Mouse (Mus musculus) stomach, embryonic 14.5 days (tissue): ENCODE results near the gene Gusb. TPM values are rescaled to one million over a fixed set of nuclear protein-coding genes. Genes with fewer than 3 reads are reported as not detected.

ENCODE experiments used
- ATAC-seq: fragments of 200-750 bp; cut with Nextera tagmentation; 2 replicates; pipeline ENCODE4 v1.8.0; 2017; ENCODE audit warnings: low read depth, moderate TSS enrichment; ENCODE audit not compliant: insufficient number of reproducible peaks, insufficient read depth, low FRiP score
- H3K27ac ChIP-seq: fragments of 300-500 bp; sonication (generic); 2 replicates; pipeline ENCODE4 v1.5.1; 2014; ENCODE audit warnings: mild to moderate bottlenecking, low read length, moderate library complexity, mixed read lengths
- H3K27me3 ChIP-seq: fragments of 300-500 bp; sonication (generic); 2 replicates; pipeline ENCODE4 v1.6.1; 2014; ENCODE audit warnings: low read length, control low read depth, mixed read lengths; ENCODE audit not compliant: control insufficient read depth, insufficient read depth
- H3K36me3 ChIP-seq: fragments of 300-500 bp; sonication (generic); 2 replicates; pipeline ENCODE4 v1.6.1; 2014; ENCODE audit warnings: mild to moderate bottlenecking, control low read depth, low read length, moderate library complexity, mixed read lengths; ENCODE audit not compliant: control insufficient read depth, insufficient read depth
- H3K4me1 ChIP-seq: fragments of 300-500 bp; sonication (generic); 2 replicates; pipeline ENCODE4 v1.6.1; 2014; ENCODE audit warnings: low read length, control low read depth, mixed read lengths; ENCODE audit not compliant: control insufficient read depth, insufficient read depth
- H3K4me2 ChIP-seq: fragments of 300-500 bp; sonication (generic); replicated peaks from 2 replicates; pipeline ENCODE4 v1.6.1; 2014; ENCODE audit warnings: low read depth, low read length, control low read depth
- H3K4me3 ChIP-seq: fragments of 300-500 bp; sonication (generic); 2 replicates; pipeline ENCODE4 v1.5.1; 2014; ENCODE audit warnings: low read depth, low read length, control low read depth
- H3K9ac ChIP-seq: fragments of 300-500 bp; sonication (generic); replicated peaks from 2 replicates; pipeline ENCODE4 v1.6.1; 2014; ENCODE audit warnings: low read depth, mild to moderate bottlenecking, control low read depth, low read length, moderate library complexity, mixed read lengths
- H3K9me3 ChIP-seq: fragments of 300-500 bp; sonication (generic); 2 replicates; pipeline ENCODE4 v1.6.1; 2016; ENCODE audit warnings: low read depth, low read length, control low read depth; ENCODE audit not compliant: control insufficient read depth
- WGBS: fragments of 180-500 bp; shearing (Covaris S2); extraction: QIAGEN DNeasy Blood & Tissue Kit; methylation state at CpG from one replicate; pipeline ENCODE4 v1.1.7; 2014; 5-methylcytosine and 5-hydroxymethylcytosine counted together
- polyA plus RNA-seq: library from polyadenylated mRNA; unstranded; fragments of >200 nt; fragmentation: Nextera tagmentation; extraction: Ambion mirVana; gene quantifications from 2 replicates; pipeline ENCODE4 v1.2.1, GENCODE M21; 2014

Gusb gene
- 71.4 and 74.7 TPM in 2 replicates for polyA plus RNA-seq

GRCm38 (mm10) chr5:130002301-130003146 is at the start of gene Gusb:
Gene Gusb (minus strand): TSS chr5:130003049.
- ATAC-seq = peak; percentile 91
- Histone ChIP-seq H3K27me3 (no peaks in the 10 kb centered on the region), H3K9ac (peak within 1 kb of the TSS; percentile 70), H3K4me1 (peaks cover 4% of the 10 kb centered on the region; the same call in 1 of the 2 replicates), H3K9me3 (no peaks in the 10 kb centered on the region; the same call in 1 of the 2 replicates), H3K4me3 (peak within 1 kb of the TSS; percentile 59), H3K4me2 (peak within 1 kb of the TSS; percentile 76), H3K36me3 (peaks cover 5% of the 10 kb centered on the region; the same call in 1 of the 2 replicates), H3K27ac (peak within 1 kb of the TSS; percentile 80)
- WGBS = under 1% methylated on average over 39 of the region's 39 CpGs

- peaks cover 12% of the 10 kb centered on the region for H3K4me1 ChIP-seq
- ATAC-seq = no peak
- no peak overlapping the region for H3K9ac ChIP-seq
- no peak overlapping the region for H3K4me2 ChIP-seq
- no peaks in the 10 kb centered on the region for H3K27me3 ChIP-seq
- H3K36me3 ChIP-seq = peaks cover 3% of the 10 kb centered on the region
- 79% methylated on average over 5 of the region's 5 CpGs for WGBS
- no peak overlapping the region for H3K4me3 ChIP-seq
- H3K9me3 ChIP-seq = no peaks in the 10 kb centered on the region
- no peak overlapping the region for H3K27ac ChIP-seq
Measured at GRCm38 (mm10) chr5:130052510-130052909, 49.7 kb upstream of the Gusb start.

- peaks cover 12% of the 10 kb centered on the region for H3K4me1 ChIP-seq
- H3K9me3 ChIP-seq = no peaks in the 10 kb centered on the region
- H3K9ac ChIP-seq = no peak overlapping the region
- ATAC-seq = no peak
- no peak overlapping the region for H3K4me2 ChIP-seq
- no peak overlapping the region for H3K27ac ChIP-seq
- 83% methylated on average over 15 of the region's 15 CpGs for WGBS
- no peak overlapping the region for H3K4me3 ChIP-seq
- no peaks in the 10 kb centered on the region for H3K27me3 ChIP-seq
- H3K36me3 ChIP-seq = peaks cover 11% of the 10 kb centered on the region
Measured at GRCm38 (mm10) chr5:130051073-130051860, 48.4 kb upstream of the Gusb start.

- Histone ChIP-seq H3K9me3 (no peaks in the 10 kb centered on the region), H3K27me3 (no peaks in the 10 kb centered on the region), H3K4me1 (peaks cover 12% of the 10 kb centered on the region), H3K9ac (no peak overlapping the region), H3K27ac (no peak overlapping the region), H3K36me3 (peaks cover 11% of the 10 kb centered on the region), H3K4me3 (no peak overlapping the region), H3K4me2 (no peak overlapping the region)
- ATAC-seq = 0 out of 2 replicates have a peak, but pooled peaks have one; percentile 5
- WGBS = 58% methylated on average over 6 of the region's 6 CpGs
Measured at GRCm38 (mm10) chr5:130050416-130050815, 47.6 kb upstream of the Gusb start.

DNA sequence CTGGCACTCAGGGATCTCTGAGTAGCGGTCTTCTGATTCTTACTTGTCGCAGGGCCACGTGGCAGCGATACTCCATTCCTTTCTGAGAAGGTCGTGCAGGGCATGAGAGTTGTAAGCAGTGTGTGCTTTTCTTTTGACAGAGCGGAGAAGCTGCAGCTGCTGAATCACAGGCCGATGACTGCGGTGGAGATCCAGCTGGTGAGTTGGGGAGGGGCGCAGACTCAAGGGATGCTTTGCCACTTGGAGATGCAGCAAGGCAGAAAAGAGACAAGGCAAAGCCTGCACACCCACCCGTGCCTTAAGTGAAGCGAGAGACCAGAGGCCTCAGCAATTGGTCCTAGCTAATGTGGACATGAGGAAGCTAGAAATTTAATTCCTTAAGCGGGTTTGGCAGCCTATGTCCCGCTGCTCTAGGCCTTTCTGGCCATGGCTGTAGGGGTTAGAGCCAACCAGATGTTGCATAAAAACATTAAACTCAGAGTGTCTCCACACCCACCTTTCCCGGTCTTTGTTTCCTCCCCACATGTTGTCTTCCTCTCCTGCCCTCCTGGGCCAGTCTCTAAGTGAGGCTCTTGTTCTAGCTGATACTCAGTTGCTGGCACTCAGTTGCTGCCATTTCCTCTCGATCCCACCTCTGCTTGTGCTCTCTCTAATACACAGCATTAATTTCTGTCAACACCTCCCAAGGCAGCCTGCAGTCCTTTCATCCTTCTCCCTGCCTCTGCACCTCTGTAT is 46.1 kb upstream of the Gusb start:
- Histone ChIP-seq H3K9me3 (no peaks in the 10 kb centered on the region), H3K36me3 (peaks cover 11% of the 10 kb centered on the region), H3K27me3 (no peaks in the 10 kb centered on the region), H3K4me2 (no peak overlapping the region), H3K4me1 (peaks cover 12% of the 10 kb centered on the region), H3K4me3 (no peak overlapping the region), H3K27ac (peak overlapping the region; percentile 70), H3K9ac (no peak overlapping the region)
- WGBS = 54% methylated on average over 15 of the region's 15 CpGs
- peak; percentile 66; the same call in 1 of the 2 replicates for ATAC-seq

DNA sequence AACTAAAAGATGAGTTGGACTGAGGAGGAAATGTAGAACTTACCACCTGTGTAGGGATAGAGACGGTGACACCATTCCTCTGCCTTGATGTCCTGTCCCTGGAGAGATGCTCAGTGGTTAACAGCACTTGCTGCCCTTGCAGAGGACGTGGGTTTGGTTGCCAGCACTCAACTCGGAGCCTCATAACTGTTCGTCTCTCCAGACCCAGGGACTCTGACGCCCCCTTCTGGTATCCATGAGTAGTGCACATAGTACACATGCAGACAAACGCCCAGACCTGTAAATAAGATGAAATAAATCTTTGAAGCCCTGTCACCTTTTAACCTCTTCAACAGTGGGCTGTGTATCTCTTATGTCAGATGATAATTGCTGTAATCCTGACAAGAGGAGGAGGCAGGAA is 44.2 kb upstream of the Gusb start:
- Histone ChIP-seq H3K4me1 (peaks cover 12% of the 10 kb centered on the region), H3K4me2 (no peak overlapping the region), H3K4me3 (no peak overlapping the region), H3K9ac (no peak overlapping the region), H3K9me3 (no peaks in the 10 kb centered on the region), H3K36me3 (peaks cover 21% of the 10 kb centered on the region), H3K27ac (no peak overlapping the region), H3K27me3 (no peaks in the 10 kb centered on the region)
- ATAC-seq = no peak
- WGBS = 78% methylated on average over 6 of the region's 6 CpGs

DNA sequence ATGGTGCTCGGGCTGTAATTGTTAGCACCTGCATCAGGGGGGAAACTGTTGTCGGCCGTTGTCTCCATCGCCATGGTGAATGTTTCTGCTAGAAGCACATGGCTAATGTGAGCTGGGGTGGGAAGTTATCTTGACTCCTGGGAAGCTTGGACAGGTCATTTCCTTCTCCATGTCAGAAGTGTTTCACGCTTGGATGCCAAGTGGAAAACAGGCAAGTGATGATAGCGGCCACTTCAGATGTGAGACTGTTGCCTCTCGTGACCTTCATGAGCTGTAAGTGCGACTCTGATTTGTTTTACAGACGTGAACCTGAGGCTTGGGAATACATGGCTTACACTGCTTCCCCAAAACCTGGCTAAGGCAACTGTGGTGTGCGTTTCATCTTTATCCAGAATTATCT is 43.7 kb upstream of the Gusb start:
- Histone ChIP-seq H3K27ac (no peak overlapping the region), H3K9me3 (no peaks in the 10 kb centered on the region), H3K36me3 (peaks cover 26% of the 10 kb centered on the region), H3K4me2 (no peak overlapping the region), H3K4me1 (peaks cover 12% of the 10 kb centered on the region), H3K9ac (no peak overlapping the region), H3K27me3 (no peaks in the 10 kb centered on the region), H3K4me3 (no peak overlapping the region)
- ATAC-seq = no peak
- WGBS = 89% methylated on average over 10 of the region's 10 CpGs

- ATAC-seq = no peak
- H3K4me1 ChIP-seq = peaks cover 12% of the 10 kb centered on the region
- H3K27me3 ChIP-seq = no peaks in the 10 kb centered on the region
- no peaks in the 10 kb centered on the region for H3K9me3 ChIP-seq
- H3K4me3 ChIP-seq = no peak overlapping the region
- no peak overlapping the region for H3K27ac ChIP-seq
- no peak overlapping the region for H3K4me2 ChIP-seq
- no peak overlapping the region for H3K9ac ChIP-seq
- WGBS = 90% methylated on average over 7 of the region's 7 CpGs
- H3K36me3 ChIP-seq = peaks cover 26% of the 10 kb centered on the region
Measured at GRCm38 (mm10) chr5:130046100-130046499, 43.3 kb upstream of the Gusb start.
